Mouse (Mus musculus): ENCODE measurements at regions not wholly inside any gene's neighbourhood (a gene's known extent, or its start where the extent isn't known, plus 50 kb on each side); places are given as distances from the start of the nearest gene placed in this dataset.

DNA sequence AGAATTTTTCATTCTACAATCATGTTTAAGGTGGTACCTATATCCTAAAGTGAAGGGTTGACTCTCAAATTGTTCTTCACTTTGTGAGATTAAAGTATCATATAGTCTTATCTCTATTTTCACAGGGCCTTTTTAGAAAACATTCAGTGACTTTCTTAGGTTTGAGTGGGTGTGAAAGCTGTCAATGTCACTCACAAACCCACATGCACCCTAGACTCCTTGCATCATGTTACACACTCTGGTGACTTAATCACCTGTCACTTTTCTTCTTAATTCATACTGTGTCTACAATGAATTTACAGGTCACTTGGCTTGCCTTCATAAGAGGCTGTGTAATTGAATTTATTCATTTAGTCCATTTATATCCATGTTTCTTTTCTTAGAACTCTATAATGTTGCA, 1026.8 kb upstream of the Alcam start:
- Histone ChIP-seq H3K4me3 (replicated peaks; ENCODE audit: insufficient read depth, low read depth, low read length) (no peak overlapping the region), H3K27ac (ENCODE audit: insufficient read depth, low read length) (no peak overlapping the region), H3K4me1 (ENCODE audit: control insufficient read depth, insufficient read depth, low read length) (no peaks in the 10 kb centered on the region), H3K27me3 (ENCODE audit: control insufficient read depth, insufficient read depth, low read length) (no peaks in the 10 kb centered on the region)
- no peak for DNase-seq
- no peak for TF ChIP-seq CTCF (IDR thresholded peaks at IDR 0.05; ENCODE audit: borderline replicate concordance, insufficient read depth, low read depth, low read length)

DNA sequence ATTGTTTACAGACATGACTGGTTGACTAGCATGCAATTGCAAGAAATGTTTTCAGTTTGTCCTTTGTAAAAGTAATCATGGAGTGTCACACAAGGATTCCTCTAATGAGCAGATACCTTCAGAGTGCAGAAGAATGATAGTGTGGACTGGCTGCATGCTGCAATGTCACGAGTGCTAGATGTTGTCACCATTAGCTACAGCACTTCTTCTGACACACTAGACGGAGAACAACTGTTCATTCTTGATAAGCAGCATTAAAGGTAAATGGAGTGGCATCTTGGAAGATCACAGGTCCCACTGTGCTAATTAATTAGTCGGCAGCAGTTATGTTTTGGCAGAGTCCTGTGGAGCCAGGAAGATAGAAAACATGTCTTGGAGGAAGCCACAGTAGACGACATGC, 985.6 kb upstream of the Alcam start:
- TF ChIP-seq POLR2A (IDR thresholded peaks at IDR 0.05; ENCODE audit: borderline replicate concordance, insufficient read depth, low read length) (no peak), CTCF (IDR thresholded peaks at IDR 0.05; ENCODE audit: borderline replicate concordance, insufficient read depth, low read depth, low read length) (no peak)
- DNase-seq, result no peak

DNA sequence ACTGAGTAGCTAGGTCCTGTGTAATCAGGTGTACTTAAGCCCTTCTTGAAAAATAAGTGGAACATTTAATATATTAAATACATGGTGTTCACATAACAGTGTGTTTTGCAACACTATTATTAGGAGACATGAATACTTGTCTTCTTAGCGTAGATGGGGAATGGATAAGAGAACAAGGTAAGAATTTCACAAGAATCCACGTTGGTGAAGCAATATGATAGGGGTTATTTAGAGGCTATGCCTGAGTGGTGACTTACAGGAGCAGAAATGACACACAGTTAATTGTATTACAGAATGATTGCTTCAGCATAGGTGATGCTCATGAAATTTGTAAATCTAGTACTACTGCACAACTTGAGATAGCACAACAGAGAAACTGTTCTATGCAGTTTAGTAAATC, 964.5 kb upstream of the Alcam start:
- Histone ChIP-seq H3K27me3 (ENCODE audit: control insufficient read depth, insufficient read depth, low read length) (no peaks in the 10 kb centered on the region), H3K4me3 (replicated peaks; ENCODE audit: insufficient read depth, low read depth, low read length) (no peak overlapping the region), H3K4me1 (ENCODE audit: control insufficient read depth, insufficient read depth, low read length) (no peaks in the 10 kb centered on the region), H3K27ac (ENCODE audit: insufficient read depth, low read length) (no peak overlapping the region)
- 68% methylated on average over 2 of the region's 2 CpGs for WGBS
- TF ChIP-seq POLR2A (IDR thresholded peaks at IDR 0.05; ENCODE audit: borderline replicate concordance, insufficient read depth, low read length) (no peak), CTCF (IDR thresholded peaks at IDR 0.05; ENCODE audit: borderline replicate concordance, insufficient read depth, low read depth, low read length) (no peak)
- DNase-seq, result no peak

More for the DNA sequence above, 985.6 kb upstream of the Alcam start:
- Histone ChIP-seq H3K4me3 (replicated peaks; ENCODE audit: insufficient read depth, low read depth, low read length) (no peak overlapping the region), H3K27ac (ENCODE audit: insufficient read depth, low read length) (no peak overlapping the region), H3K4me1 (ENCODE audit: control insufficient read depth, insufficient read depth, low read length) (no peaks in the 10 kb centered on the region), H3K27me3 (ENCODE audit: control insufficient read depth, insufficient read depth, low read length) (no peaks in the 10 kb centered on the region)
- WGBS, result 29% methylated on average over 4 of the region's 4 CpGs

DNA sequence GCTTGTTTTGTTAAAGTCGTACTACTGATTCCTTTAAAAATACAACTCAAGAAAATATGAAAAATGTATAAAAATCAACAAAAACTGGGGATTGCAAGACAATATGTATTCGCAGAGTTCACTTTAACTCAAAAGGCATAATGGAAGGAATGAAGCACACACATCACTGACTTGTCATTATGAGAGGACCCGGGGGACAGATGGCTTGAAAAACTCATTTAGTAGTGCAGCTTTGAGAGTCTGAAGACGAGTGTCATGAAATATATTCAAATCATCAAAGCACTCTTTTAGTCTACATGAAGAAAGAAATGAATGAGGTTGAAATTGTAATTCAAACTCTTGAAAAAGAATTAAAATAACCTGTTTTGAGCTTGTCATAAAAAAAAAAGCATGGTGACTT, 931.3 kb upstream of the Alcam start:
- no peak for DNase-seq
- TF ChIP-seq CTCF (IDR thresholded peaks at IDR 0.05; ENCODE audit: borderline replicate concordance, insufficient read depth, low read depth, low read length) (no peak), POLR2A (IDR thresholded peaks at IDR 0.05; ENCODE audit: borderline replicate concordance, insufficient read depth, low read length) (no peak)
- Histone ChIP-seq H3K27me3 (ENCODE audit: control insufficient read depth, insufficient read depth, low read length) (no peaks in the 10 kb centered on the region), H3K4me1 (ENCODE audit: control insufficient read depth, insufficient read depth, low read length) (no peaks in the 10 kb centered on the region), H3K4me3 (replicated peaks; ENCODE audit: insufficient read depth, low read depth, low read length) (no peak overlapping the region), H3K27ac (ENCODE audit: insufficient read depth, low read length) (no peak overlapping the region)
- 66% methylated on average over 4 of the region's 4 CpGs for WGBS

DNA sequence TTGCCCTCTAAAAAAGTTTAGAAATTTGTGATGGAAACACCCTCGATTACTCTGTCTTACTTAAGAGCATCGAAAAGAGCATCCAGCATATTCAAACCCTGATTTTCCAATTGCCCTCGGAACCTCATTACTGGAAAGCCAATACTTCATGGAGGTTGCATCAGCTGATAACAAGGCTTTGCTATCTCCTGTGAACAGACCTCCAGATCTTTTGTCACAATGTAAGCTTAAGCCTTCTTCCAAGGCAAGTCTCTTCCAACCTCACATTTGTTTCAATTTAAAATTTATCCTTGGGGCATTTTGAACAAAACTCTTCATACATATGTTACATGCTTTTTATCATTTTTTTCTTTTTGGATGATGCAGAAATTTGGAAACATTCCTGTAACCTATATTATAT, 888.3 kb upstream of the Alcam start:
- 91% methylated on average over 3 of the region's 3 CpGs for WGBS
- Histone ChIP-seq H3K27me3 (ENCODE audit: control insufficient read depth, insufficient read depth, low read length) (no peaks in the 10 kb centered on the region), H3K4me1 (ENCODE audit: control insufficient read depth, insufficient read depth, low read length) (no peaks in the 10 kb centered on the region), H3K4me3 (replicated peaks; ENCODE audit: insufficient read depth, low read depth, low read length) (no peak overlapping the region), H3K27ac (ENCODE audit: insufficient read depth, low read length) (no peak overlapping the region)
- no peak for TF ChIP-seq CTCF (IDR thresholded peaks at IDR 0.05; ENCODE audit: borderline replicate concordance, insufficient read depth, low read depth, low read length)
- TF ChIP-seq POLR2A (IDR thresholded peaks at IDR 0.05; ENCODE audit: borderline replicate concordance, insufficient read depth, low read length), result no peak
- no peak for DNase-seq

DNA sequence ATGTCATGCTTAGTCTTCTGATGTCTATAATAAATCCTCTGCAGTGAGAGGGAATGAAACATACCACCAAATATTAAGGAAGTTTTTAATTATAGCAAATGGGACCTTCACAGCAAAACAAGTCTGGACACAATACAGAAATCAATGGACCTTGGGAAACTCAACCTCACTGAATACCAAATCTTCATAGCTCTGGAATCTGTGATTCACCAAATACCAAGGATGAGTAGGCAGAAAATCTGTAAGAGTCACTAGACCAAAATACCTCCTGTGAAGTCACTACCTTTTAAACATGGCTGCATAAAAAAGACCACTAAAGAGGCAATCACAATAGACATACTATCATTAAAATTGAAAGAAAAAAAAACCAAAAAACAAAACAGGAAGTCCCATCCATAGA, 872.5 kb upstream of the Alcam start:
- H3K4me3 ChIP-seq (replicated peaks; ENCODE audit: insufficient read depth, low read depth, low read length), result no peak overlapping the region

DNA sequence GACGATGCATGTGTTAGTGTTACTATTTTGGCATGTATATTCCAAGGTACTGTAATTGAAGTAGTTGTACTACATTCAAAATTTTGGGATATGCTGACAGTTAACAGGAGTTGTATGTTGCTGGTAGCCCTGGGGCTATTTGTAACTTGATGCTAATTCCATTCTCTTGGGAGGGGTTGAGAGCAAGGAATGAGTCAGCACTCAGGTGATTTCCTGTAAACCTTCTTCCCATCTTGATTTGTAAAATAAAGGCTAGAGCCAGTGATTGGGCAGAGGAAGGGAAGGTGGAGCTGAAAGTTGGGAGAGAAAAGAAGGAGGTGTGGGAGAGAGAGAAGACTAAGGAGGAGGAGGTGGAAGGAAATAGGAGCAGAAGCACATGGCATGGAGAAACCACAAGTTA, 838.2 kb upstream of the Alcam start:
- Histone ChIP-seq H3K4me3 (replicated peaks; ENCODE audit: insufficient read depth, low read depth, low read length) (no peak overlapping the region), H3K27ac (ENCODE audit: insufficient read depth, low read length) (no peak overlapping the region), H3K4me1 (ENCODE audit: control insufficient read depth, insufficient read depth, low read length) (no peaks in the 10 kb centered on the region), H3K27me3 (ENCODE audit: control insufficient read depth, insufficient read depth, low read length) (no peaks in the 10 kb centered on the region)
- DNase-seq, result no peak
- 95% methylated on average over 1 of the region's 1 CpGs for WGBS
- no peak for TF ChIP-seq POLR2A (IDR thresholded peaks at IDR 0.05; ENCODE audit: borderline replicate concordance, insufficient read depth, low read length)
- TF ChIP-seq CTCF (IDR thresholded peaks at IDR 0.05; ENCODE audit: borderline replicate concordance, insufficient read depth, low read depth, low read length), result no peak

More for the DNA sequence above, 872.5 kb upstream of the Alcam start:
- Histone ChIP-seq H3K27me3 (ENCODE audit: control insufficient read depth, insufficient read depth, low read length) (no peaks in the 10 kb centered on the region), H3K4me1 (ENCODE audit: control insufficient read depth, insufficient read depth, low read length) (no peaks in the 10 kb centered on the region), H3K27ac (ENCODE audit: insufficient read depth, low read length) (no peak overlapping the region)
- TF ChIP-seq POLR2A (IDR thresholded peaks at IDR 0.05; ENCODE audit: borderline replicate concordance, insufficient read depth, low read length), result no peak
- no peak for TF ChIP-seq CTCF (IDR thresholded peaks at IDR 0.05; ENCODE audit: borderline replicate concordance, insufficient read depth, low read depth, low read length)
- DNase-seq, result no peak

DNA sequence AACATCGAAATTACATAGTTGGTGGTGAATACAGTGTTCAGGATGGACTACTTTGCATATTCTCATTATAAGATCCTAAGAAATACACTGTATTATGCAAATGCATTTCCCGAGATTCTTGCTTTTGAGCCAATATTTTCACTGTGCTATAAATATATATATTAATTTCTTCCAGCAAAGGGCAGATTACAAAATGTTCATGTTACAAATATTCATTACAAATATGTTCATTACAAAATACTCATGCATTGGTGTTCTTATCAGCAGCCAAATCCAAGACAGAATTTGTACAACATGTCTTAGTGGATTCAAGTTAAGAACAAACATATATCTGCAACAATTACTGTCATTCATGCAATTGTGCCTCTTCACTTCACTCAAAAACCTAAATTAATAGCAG, 828.1 kb upstream of the Alcam start:
- Histone ChIP-seq H3K4me3 (replicated peaks; ENCODE audit: insufficient read depth, low read depth, low read length) (no peak overlapping the region), H3K27me3 (ENCODE audit: control insufficient read depth, insufficient read depth, low read length) (no peaks in the 10 kb centered on the region), H3K27ac (ENCODE audit: insufficient read depth, low read length) (no peak overlapping the region), H3K4me1 (ENCODE audit: control insufficient read depth, insufficient read depth, low read length) (no peaks in the 10 kb centered on the region)
- no peak for DNase-seq
- 60% methylated on average over 2 of the region's 2 CpGs for whole genome bisulfite sequencing
- TF ChIP-seq CTCF (IDR thresholded peaks at IDR 0.05; ENCODE audit: borderline replicate concordance, insufficient read depth, low read depth, low read length), result no peak
- TF ChIP-seq POLR2A (IDR thresholded peaks at IDR 0.05; ENCODE audit: borderline replicate concordance, insufficient read depth, low read length), result no peak

DNA sequence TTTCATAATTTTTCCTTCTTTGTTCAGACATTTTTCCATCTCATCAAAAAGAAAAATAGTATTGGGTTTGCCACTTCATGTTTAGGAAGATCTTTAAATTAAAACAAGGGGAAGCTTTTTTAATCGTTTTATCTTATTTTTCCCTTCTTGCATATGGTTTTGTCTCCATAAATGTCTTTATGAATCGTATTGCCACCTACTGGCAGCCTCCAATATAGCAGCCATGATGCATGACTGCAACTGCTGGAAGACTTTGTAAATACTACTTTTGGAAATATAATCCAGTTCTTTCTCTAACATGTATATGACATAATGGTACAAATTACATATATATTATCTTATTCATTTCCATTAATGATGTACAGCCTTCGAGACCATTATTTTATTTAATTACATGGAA, 812.2 kb upstream of the Alcam start:
- no peaks in the 10 kb centered on the region for H3K27me3 ChIP-seq (ENCODE audit: control insufficient read depth, insufficient read depth, low read length)
- no peaks in the 10 kb centered on the region for H3K4me1 ChIP-seq (ENCODE audit: control insufficient read depth, insufficient read depth, low read length)
- no peak overlapping the region for H3K4me3 ChIP-seq (replicated peaks; ENCODE audit: insufficient read depth, low read depth, low read length)
- TF ChIP-seq POLR2A (IDR thresholded peaks at IDR 0.05; ENCODE audit: borderline replicate concordance, insufficient read depth, low read length) (no peak), CTCF (IDR thresholded peaks at IDR 0.05; ENCODE audit: borderline replicate concordance, insufficient read depth, low read depth, low read length) (peak; percentile 18; the same call in 1 of the 2 replicates)
- peak; percentile 31 to 46 for DNase-seq
- 8% methylated on average over 3 of the region's 3 CpGs for WGBS
- no peak overlapping the region for H3K27ac ChIP-seq (ENCODE audit: insufficient read depth, low read length)
